Mouse (Mus musculus): ENCODE measurements around the gene Sorcs1.

Sorcs1 gene

DNA sequence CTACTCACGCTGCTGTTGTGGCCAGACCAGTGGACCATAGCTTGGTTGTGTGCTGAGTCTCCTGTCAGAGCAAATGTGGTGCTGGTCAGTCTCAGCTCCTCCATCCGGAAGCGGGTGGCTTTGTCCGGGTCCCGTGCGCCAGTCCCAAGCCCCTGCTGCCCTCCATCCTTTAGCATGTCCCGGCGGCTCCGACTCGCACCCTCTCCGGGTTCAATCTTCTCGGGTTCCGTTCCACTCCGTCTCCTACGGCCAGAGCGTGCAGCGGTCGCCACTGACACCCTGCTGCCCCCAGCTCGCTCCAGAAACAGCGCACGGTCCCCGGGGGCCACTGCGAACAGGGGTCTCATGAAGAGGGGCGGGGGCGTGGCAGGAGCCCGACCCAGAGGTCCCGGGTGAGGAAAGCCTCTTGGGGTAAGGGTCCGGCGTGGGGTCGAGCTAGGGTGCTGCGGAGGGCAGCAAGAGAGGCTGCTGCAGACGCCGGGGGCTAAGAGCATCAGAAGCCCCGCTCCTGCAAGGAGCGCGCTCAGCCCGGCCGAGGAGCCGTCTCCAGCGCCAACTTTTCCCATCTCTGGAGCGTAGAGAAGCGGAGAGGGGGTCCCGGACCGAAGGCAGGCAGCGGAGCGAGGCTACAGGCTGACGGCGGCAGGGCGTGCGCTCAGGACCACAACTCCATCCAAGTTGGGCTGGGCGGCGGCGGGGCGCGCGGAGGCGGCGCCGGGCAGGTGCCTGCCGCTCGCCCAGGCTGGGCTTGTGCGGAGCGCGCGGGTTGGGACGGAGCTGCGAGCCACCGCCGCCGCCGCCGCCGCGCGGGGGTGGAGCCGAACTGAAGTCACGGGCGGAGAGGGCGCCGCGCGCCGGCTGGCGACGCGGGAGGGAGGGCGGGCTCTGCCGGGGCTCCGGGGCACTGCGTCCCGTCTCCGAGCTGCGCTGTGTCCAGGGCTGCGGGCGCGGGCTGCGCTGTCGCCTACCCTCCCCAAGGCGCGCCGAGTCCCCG lies at the start of gene Sorcs1:
TSS of gene Sorcs1 (minus strand) at position 744 of the 994 bp plus-strand sequence.
- DNase-seq (ENCODE audit: low spot score in 2 of 2): peak in 1 of 2 experiments; percentile 41

DNA sequence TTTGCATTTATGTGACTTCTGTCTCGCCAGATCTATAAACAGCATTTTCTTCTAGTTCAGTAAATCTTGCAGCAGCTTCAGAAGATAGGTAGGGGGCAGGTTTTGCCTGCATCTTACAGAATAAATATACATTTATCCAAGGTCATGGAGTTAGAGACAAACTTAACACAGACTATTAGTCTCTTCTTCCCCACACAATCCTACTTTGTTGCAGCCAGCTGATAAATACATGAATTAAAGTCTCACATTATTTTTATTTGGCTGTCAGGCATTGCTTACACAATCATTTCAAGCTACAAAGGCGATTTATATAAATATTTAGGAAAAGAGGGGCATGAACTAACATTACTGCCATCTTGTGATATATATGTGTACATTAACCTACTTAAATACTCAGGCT lies 4.8 kb upstream of the Sorcs1 start:
- no peak for DNase-seq (ENCODE audit: low spot score in 2 of 2)

DNA sequence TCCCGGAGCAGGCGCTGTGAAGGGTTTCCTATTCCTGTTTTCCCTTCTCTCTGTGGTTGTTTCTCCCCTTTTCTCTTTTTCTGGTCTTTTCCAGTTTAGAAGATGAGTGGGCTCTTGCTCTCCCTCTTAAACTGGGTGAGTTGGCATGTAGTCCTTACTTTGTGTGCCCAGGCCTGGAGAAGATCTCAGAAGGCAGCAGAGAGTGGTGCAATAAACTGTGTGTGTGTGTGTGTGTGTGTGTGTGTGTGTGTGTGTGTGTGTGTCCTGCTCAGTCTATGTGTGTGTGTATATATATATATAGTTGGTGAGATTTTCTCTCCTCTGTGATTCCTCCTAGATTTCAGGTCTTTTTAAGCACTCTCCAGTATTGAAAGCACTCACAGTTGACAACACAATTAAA lies 500 bp upstream of the Sorcs1 start:
- DNase-seq (ENCODE audit: low spot score in 2 of 2): no peak

DNA sequence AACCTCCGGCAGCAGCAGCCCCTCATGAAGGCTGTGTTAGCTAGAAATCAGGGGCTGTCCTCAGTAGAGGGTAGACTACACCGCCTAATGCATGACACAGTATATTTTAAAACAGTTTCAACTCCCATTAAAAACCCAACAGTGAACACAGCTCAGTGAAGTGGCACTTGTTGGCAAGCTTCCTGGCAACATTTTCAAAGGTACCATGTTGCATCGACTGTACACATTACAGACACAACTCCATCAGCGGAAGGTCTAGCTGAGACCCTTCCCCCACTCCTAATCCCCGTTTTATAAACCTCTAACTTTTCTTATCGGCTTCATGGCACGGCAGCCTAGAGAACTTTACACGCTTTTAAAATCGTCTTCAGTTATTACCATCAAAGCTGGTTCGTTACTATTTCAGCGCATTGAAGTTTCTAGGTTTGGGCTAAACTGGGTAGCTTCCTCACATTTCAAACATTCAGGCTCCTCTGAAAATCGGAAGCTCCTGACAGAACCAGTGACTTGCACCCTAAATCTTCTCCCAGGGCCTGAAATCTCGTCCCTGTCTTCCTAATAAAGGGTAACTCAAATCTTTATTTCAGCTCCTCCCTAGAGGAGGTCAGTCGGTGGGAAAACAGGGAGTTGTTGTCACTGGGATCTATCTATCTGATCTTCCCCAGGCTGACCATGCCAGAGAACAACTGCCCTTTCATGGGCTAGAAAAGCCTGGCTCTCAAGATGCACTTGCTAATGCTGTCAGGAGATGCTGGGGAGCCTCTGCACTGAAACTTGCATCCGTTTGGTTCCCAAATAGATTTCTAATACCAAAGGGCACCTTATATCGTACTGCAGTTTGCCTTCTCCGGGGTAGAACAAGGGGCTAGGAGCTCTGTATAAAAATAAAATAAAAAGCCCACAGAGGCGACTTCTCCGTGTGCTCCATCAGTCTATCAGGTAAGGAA lies 1.6 kb downstream of the Sorcs1 start:
- DNase-seq (ENCODE audit: low spot score in 2 of 2): peak in 1 of 2 experiments; percentile 23

DNA sequence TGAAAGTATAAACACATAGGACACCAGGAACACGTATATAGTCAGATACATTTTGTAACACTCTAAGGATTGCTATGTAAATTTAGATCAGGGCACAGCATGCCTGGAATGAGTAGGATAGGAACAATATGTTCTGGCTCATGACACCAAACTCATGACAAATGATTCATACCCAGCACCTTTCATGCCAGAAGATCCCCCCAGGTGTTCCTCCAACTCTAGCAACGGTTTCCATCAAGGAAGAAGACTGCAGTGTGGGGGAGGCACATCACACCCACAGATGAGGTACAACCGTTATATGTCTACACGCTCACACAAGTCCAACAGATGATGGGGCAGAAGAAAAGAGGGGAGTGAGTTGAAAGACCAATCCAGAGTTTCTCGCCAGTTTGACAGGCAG lies 3.5 kb downstream of the Sorcs1 start:
- DNase-seq (ENCODE audit: low spot score in 2 of 2): peak; percentile 52 to 69

DNA sequence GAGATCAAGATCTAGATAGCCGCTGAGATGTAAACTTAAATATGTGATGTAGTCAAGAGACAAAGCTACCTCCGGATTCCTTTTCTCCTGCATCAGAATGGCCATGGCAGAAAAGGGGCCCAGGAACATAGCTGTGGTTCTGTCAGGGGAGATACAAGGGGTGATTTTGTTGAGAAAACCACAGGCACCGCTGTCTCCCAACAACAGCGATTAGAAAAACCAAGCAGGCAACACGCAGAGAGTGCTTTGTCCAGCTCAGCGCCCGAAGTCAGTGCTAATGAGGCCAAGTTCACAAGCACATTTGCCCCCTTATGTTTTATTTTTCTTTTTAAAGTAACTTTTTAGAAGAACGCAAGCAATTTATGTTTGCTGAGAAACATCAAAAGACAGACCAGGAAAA lies 10.9 kb downstream of the Sorcs1 start:
- DNase-seq (ENCODE audit: low spot score in 2 of 2): no peak

DNA sequence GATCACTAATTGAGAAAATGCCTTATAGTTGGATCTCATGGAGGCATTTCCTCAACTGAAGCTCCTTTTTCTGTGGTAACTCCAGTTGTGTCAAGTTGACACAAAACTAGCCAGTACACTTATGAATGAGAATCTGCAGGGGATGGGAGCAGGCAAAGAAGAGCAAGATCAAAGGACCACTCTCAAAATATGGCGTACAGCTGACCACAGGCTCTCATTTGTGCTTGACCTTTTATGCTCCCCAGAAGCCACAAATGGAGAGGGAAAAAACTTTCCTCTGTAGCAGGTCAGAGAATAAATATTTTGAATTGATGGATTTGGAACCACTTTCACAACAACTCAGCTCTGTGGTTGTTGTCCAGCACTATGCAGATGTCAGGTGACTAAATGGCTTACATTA lies 14.1 kb downstream of the Sorcs1 start:
- no peak for DNase-seq (ENCODE audit: low spot score in 2 of 2)

DNA sequence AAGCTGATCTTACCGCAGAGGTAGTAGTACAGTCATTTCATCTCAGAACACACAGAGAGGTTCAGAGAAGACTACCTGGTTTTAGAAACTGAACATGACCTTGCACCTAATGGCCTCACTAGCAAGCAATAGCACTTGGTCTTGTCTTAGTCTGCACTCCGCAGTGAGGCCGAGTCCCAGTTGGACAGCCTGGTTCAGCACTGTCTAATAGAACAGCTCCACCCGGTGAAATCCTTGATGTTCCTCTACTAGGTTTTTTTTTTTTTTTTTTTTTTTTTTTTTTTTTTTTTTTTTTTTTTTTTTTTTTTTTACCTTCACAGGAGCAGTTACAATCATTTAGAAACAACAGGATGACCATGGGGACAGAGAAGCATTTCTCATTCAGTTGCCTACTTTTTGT lies 19.3 kb downstream of the Sorcs1 start:
- DNase-seq (ENCODE audit: low spot score in 2 of 2): no peak

DNA sequence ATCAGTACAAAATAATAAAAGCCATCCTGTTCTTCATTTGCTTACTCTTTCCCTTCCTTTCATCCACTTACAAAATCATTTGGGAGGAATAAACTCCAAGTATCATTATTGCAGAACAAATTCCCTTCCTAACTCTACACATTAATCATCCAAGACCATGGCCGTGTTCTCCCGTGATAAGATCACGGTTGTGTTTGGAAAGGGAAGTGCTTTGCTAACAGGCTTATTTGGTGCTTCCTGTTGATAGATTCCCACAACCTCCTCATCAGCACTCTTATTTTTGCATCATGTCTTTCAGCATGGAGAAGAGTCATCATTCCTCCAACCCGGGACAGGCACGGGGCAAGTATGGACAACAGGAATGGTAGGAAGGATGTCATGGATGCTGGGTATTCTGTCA lies 25.7 kb downstream of the Sorcs1 start:
- DNase-seq (ENCODE audit: low spot score in 2 of 2): no peak

DNA sequence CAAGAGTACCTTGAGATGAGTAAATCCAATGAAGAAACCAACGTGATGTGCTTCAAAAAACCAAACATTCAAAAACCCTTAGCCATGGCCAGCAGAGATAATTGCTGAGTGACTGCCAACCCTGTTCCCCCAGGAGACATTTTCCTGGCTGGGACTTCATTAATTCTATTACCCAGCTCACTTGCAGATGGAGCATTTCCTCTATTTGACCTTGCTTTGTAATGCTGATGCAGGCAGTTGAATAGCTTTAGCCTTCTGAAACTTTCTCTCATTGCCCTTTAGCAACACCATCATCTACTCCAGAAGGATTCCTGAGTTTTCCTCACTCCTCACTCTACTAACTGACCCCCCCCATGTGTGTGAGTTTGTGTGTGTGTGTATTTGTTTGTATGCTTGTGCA lies 34.6 kb downstream of the Sorcs1 start:
- no peak for DNase-seq (ENCODE audit: low spot score in 2 of 2)

DNA sequence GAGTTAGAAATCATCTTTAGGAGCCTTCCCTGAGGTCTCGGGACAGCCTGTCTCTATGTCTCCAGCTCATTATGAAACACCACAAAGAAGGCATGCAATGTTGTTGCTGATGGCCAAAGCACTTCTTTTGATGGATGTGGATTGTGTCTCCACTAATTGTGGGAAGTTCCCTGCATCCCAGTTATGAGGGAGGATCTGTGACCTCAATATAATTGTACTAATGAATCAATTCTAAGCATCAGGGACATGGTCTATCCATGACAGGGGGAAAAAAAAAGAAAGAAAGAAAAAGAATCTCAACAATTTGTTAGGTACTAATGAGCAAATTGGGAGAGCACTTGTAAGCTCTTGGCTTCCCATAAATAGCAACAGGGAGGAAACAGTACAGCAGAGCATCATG lies 36.3 kb downstream of the Sorcs1 start:
- DNase-seq (ENCODE audit: low spot score in 2 of 2): no peak

DNA sequence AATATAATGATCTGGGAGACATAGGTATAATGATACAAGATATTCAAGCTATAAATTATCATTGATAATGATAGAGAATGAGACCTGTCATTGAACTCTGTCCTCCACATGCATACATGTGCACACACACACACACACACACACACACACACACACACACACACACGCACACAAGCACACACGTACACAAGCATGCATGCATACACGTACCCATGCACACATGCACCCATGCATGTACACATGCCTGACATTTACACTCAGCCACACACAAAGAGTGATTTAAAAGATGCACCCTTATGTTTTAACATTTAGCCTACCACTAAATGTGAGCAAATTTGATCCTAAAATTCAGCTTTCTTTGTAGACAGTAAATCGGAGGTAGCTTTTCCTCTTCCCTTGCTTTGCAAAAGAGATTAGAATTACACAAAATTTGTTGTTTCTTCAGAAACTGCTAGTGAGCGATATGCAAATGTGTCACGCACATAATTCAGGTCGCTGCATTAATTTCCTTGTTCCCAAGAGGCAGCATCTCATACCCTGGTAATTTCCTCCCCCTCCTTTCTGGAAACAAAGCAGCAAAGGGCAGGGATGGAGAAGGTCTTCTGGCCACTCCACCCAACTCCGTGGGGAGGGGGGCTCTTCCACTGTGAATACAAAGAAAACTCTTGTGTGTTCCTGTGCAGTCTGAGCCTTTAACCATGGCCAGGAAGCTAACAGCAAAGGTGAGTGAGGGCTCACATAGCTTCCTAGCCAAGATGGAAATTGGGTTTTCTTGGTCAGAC lies 38.0 kb downstream of the Sorcs1 start:
- no peak for DNase-seq (ENCODE audit: low spot score in 2 of 2)

DNA sequence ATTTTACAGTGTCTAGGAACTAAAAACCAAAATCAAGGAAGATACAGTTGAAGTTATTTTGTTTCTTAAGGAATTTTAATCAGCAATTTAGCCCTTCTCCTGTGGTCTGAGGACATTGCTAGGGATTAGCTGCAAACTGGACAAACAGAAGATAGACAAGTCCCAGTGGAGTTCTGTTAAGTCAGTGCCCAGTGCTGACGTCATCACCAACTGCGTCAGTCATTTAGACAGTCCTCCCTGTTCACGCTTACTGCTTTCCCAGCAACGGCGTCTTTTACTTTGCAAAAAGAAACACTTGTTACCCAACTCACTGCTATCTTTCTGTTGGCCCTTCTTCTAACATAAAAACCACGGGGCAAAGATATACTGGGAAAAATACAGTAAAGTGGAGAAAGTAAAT lies 40.3 kb downstream of the Sorcs1 start:
- no peak for DNase-seq (ENCODE audit: low spot score in 2 of 2)

DNA sequence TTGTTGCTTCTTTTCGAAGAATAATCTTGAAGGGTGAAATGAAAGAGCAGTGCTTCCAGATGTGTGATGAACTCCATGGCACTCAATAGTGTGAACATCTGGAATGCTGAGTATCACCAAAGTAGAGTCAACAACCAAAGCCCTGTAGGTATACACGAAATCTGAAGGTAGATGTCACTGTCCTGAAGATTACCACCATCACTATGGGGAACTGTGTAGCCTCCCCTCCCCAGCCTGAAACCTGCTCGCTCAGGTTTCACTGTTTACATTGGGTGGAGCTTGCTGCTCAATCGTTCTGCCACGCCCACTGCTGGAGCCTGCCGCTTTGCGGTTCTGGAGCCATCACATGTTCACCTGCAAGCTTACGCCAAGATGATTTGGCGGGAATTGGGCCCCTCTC lies 64.4 kb downstream of the Sorcs1 start:
- DNase-seq (ENCODE audit: low spot score in 2 of 2): no peak

DNA sequence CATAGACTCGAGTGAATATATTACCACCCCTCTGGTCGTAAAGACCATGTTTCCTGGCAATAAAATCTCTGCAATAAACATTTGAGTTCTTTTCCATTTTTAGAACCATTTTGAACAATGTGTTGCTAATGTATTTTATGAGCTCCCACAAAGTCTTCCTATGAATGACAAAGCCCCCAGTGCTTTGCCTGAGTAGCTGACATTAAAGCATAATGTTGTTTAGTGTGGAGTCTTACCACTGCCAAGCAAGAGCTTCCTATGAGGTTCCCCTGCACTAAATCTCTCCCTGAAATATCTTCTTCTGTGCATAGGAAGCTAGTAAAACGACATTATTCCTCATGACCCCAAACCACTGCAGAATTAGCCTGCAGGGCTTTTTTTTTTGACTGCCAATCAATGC lies 66.8 kb downstream of the Sorcs1 start:
- DNase-seq (ENCODE audit: low spot score in 2 of 2): no peak

DNA sequence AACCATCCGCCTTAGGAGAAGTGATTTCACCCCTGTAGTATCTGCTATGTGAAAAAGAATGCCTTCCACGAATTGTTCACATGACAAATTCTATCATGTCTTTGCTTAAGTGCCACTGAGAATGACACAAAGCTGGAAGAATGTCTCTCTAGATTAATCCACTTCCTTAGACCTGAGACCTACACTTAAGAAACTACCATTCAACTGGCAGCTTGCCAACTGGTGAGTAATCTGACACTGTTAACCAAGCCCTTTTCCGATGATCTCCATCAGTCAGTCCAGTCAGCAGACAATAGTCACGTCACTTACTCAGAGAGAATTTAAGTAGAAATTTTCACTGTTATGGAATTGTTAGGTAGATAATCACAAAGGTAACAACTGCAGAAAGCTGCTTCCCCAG lies 74.6 kb downstream of the Sorcs1 start:
- no peak for DNase-seq (ENCODE audit: low spot score in 2 of 2)

DNA sequence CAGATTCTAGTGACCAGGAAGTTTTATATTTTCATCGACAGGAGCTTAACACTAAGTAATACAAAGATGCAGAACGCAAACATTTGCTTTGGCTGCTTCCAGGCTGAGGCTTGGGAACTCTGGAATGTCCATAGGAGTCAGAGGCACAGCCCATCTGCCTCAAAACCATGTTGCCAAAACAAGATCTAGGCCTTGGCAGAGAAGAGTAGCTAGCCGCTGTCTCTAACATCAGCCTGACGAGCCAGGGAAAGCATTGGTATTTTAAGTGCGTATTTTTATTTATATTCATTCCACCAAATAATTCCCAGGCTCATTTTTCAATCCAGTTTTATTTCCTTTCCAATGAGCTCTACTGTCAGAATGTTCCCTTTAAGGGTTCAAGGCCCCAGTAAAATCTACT lies 75.1 kb downstream of the Sorcs1 start:
- no peak for DNase-seq (ENCODE audit: low spot score in 2 of 2)

DNA sequence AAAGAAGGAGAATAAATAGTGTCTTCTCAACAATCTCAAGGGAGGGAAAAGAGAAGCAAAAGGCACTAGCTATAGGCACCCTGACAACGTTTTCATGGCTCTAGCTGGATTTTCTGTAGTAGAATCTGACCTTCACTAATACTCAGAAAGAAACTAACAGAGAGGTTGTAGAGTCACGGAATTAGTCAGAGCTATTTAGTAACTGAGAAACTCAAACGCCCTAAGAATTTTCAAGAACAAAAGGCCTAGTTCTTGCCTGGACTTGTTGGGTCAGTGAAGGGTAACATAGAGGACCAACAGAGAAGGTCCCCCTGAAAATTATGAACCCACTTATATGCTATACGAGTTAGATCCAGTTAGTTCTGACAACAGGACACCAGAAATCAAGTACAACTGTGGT lies 81.1 kb downstream of the Sorcs1 start:
- no peak for DNase-seq (ENCODE audit: low spot score in 2 of 2)

DNA sequence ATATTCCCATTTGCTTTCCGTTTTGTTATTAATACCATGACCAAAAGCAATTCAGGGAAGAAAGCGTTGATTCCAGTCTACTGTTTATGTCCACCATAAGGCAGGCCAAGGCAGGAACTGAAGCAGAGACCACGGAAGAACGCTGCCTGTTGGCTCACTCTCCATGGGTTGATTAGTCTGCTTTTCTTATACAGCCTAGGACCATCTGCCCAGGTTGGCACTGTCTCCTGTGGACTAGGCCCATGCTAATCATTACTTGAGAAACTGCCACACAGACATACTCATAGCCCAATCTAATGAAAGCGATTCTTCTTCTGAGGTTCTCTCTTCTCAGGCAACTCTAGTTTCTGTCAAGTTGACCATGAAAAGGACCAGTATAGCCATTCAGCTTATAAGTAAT lies 92.3 kb downstream of the Sorcs1 start:
- no peak for DNase-seq (ENCODE audit: low spot score in 2 of 2)

DNA sequence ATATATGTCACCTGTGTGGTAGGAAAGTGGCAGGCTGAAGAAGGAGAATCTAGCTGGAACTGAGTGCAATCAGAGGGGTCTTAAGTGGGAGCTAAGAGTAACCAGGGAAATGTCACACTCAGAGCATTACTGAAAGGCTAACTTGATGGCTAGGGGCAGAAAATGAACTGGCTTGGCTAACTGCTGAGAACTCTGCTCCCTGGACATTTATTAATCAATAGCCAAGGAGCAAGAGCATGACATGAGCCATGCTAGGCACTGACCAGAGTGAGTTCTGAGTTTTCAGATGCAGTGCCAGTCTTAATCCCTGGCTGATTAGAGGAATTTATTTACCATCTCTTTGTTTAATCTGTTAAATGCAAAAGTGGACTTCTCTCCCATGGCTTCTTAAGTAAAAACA lies 95.5 kb downstream of the Sorcs1 start:
- no peak for DNase-seq (ENCODE audit: low spot score in 2 of 2)

DNA sequence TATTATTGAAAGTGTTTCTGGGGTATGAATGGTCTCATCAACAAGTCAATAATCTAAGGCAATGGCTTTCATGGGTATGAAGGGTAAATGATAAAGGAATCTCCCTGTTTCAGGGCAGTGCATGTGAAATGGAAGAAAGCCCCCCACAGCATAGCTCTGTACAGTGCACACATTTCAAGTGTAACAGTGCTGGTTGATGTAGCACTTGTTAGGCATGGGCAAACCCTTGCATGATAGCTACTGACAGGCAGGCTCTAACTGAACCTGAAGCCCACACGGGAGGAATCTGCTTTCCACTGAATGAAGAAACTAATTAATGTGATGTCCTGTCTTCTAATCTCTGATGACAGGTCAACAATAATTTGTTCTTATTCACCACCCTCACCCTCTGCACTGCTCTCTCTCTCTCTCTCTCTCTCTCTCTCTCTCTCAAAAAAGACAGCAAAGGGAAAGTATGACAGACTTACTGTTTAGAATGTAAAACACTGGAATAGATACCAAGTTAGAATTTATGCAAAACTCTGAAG lies 108.7 kb downstream of the Sorcs1 start:
- no peak for DNase-seq (ENCODE audit: low spot score in 2 of 2)

DNA sequence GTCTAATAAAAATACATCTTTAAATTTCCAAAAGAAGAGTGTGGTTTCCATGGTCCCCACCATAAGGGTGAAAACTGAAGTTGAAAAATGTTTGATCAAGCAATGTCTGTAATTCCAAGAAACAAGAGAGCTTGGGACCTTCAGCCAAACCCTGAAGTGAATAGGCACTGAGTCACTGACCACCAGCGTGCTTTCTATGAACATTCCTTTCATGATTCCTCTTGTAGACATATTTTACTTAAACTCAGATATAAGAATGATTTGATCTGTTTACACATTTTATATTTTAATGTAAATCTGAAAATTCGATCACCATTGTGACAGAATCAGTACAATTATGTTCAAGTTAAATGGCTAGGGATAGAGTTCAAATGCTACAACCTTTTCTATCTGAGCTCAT lies 112.1 kb downstream of the Sorcs1 start:
- no peak for DNase-seq (ENCODE audit: low spot score in 2 of 2)

All from left cerebral cortex, adult 9 months (tissue).